Mouse (Mus musculus) embryonic facial prominence, embryonic 12.5 days (tissue): ENCODE results near the gene Adamts20. TPM values are rescaled to one million over a fixed set of nuclear protein-coding genes. Genes with fewer than 3 reads are reported as not detected.

Source experiments
- polyA plus RNA-seq: library from polyadenylated mRNA; unstranded; fragments of >200 nt; fragmentation: Nextera tagmentation; extraction: Ambion mirVana; gene quantifications from 2 replicates; pipeline ENCODE4 v1.2.1, GENCODE M21; 2016

Adamts20 gene
- polyA plus RNA-seq, 1 experiment from 2014 or later, result 11.7 TPM

Other genes with a start within 250 kb of the Adamts20 start
- gene Pus7l, start 78.1 kb upstream of the Adamts20 start, polyA plus RNA-seq, result 12.0 and 12.7 TPM in 2 replicates
- 3.8 and 4.5 TPM in 2 replicates for gene Irak4, start 78.2 kb upstream of the Adamts20 start, polyA plus RNA-seq
- gene Twf1, start 124.5 kb upstream of the Adamts20 start, polyA plus RNA-seq, result 67.7 and 68.0 TPM in 2 replicates
- gene Tmem117, start 163.8 kb upstream of the Adamts20 start, polyA plus RNA-seq, result 2.5 and 3.2 TPM in 2 replicates